Mouse (Mus musculus) kidney, adult 2 months (tissue): ENCODE measurements around the gene Nlrc5. TPM values are rescaled to one million over a fixed set of nuclear protein-coding genes. Genes with fewer than 3 reads are reported as not detected.

Experiments used
- DNase-seq: peaks from one replicate; pipeline ENCODE4 v3.0.0; 2021
- H3K27ac ChIP-seq: fragments of 200-500 bp; 2 replicates; pipeline ENCODE4 v1.5.1; 2012; ENCODE audit warnings: low read depth, low read length, control low read depth, inconsistent platforms; ENCODE audit not compliant: insufficient read depth
- H3K27me3 ChIP-seq: fragments of 200-500 bp; replicated peaks from 2 replicates; pipeline ENCODE4 v1.6.1; 2012; ENCODE audit warnings: mild to moderate bottlenecking, moderate library complexity, low read length, inconsistent platforms; ENCODE audit not compliant: control insufficient read depth, insufficient read depth
- H3K36me3 ChIP-seq: fragments of 200-500 bp; 2 replicates; pipeline ENCODE4 v1.6.1; 2012; ENCODE audit warnings: mild to moderate bottlenecking, moderate library complexity, low read length, inconsistent platforms; ENCODE audit not compliant: control insufficient read depth, insufficient read depth
- H3K4me1 ChIP-seq: fragments of 200-500 bp; 2 replicates; pipeline ENCODE4 v1.6.1; 2011; ENCODE audit warnings: low read length; ENCODE audit not compliant: control insufficient read depth, insufficient read depth
- H3K4me3 ChIP-seq: fragments of 200-500 bp; 2 replicates; pipeline ENCODE4 v1.5.1; 2011; ENCODE audit warnings: mild to moderate bottlenecking, low read depth, low read length, control low read depth; ENCODE audit not compliant: insufficient read depth
- CTCF ChIP-seq: fragments of 200-500 bp; conservative IDR thresholded peaks from 2 replicates; pipeline ENCODE4 v1.5.1; 2011; ENCODE audit warnings: low read depth, mild to moderate bottlenecking, control low read depth, low read length, moderate library complexity, mixed read lengths; ENCODE audit not compliant: insufficient read depth, insufficient read length
- POLR2A ChIP-seq: fragments of 200-500 bp; IDR thresholded peaks from one replicate; pipeline ENCODE4 v1.6.1; 2011; ENCODE audit warnings: low read depth, low read length, control low read depth
- WGBS: fragments of 180-500 bp; shearing (Covaris S2); methylation state at CpG from one replicate; pipeline ENCODE4 v1.1.7; 2018; 5-methylcytosine and 5-hydroxymethylcytosine counted together
- polyA plus RNA-seq: library from polyadenylated mRNA; depleted of rRNA; stranded (reverse); fragments of >200 nt; gene quantifications from 2 replicates; pipeline ENCODE4 v1.2.3, GENCODE M21; 2012

Nlrc5 gene
- polyA plus RNA-seq, 1 experiment = 6.6 TPM

GRCm38 (mm10) chr8:94524554-94524953, 90.4 kb downstream of the Nlrc5 start:
- no peak overlapping the region for H3K4me3 ChIP-seq
- 86% methylated on average over 9 of the region's 9 CpGs for WGBS
- H3K27me3 ChIP-seq = no peaks in the 10 kb centered on the region
- no peak for DNase-seq
- no peaks in the 10 kb centered on the region for H3K36me3 ChIP-seq
- H3K4me1 ChIP-seq = 0 out of 2 replicates have a peak, but pooled peaks cover 3% of the 10 kb centered on the region
- H3K27ac ChIP-seq = no peak overlapping the region
- TF ChIP-seq POLR2A (no peak), CTCF (no peak)

GRCm38 (mm10) chr8:94527178-94527577, 93.0 kb downstream of the Nlrc5 start:
- TF ChIP-seq POLR2A (no peak), CTCF (no peak)
- 84% methylated on average over 7 of the region's 7 CpGs for whole genome bisulfite sequencing
- Histone ChIP-seq H3K4me1 (0 out of 2 replicates have a peak, but pooled peaks cover 3% of the 10 kb centered on the region), H3K27ac (no peak overlapping the region), H3K4me3 (no peak overlapping the region), H3K27me3 (no peaks in the 10 kb centered on the region), H3K36me3 (no peaks in the 10 kb centered on the region)
- DNase-seq = no peak

GRCm38 (mm10) chr8:94528245-94528644, 94.1 kb downstream of the Nlrc5 start:
- H3K27ac ChIP-seq = no peak overlapping the region
- no peaks in the 10 kb centered on the region for H3K27me3 ChIP-seq
- 21% methylated on average over 4 of the region's 4 CpGs for WGBS
- H3K4me3 ChIP-seq = no peak overlapping the region
- peak; percentile 74 for TF ChIP-seq CTCF
- TF ChIP-seq POLR2A = no peak
- peak; percentile 85 for DNase-seq
- H3K4me1 ChIP-seq = 0 out of 2 replicates have a peak, but pooled peaks cover 3% of the 10 kb centered on the region
- H3K36me3 ChIP-seq = no peaks in the 10 kb centered on the region

- H3K27ac ChIP-seq = no peak overlapping the region
- H3K27me3 ChIP-seq = no peaks in the 10 kb centered on the region
- no peaks in the 10 kb centered on the region for H3K36me3 ChIP-seq
- no peak overlapping the region for H3K4me3 ChIP-seq
- 78% methylated on average over 4 of the region's 4 CpGs for WGBS
- TF ChIP-seq CTCF (no peak), POLR2A (no peak)
- H3K4me1 ChIP-seq = 0 out of 2 replicates have a peak, but pooled peaks cover 5% of the 10 kb centered on the region
- DNase-seq = no peak
These were observed 95.7 kb downstream of the Nlrc5 start for GRCm38 (mm10) chr8:94529875-94530274.

GRCm38 (mm10) chr8:94530643-94531042, 96.5 kb downstream of the Nlrc5 start:
- Histone ChIP-seq H3K27ac (no peak overlapping the region), H3K4me1 (peaks cover 5% of the 10 kb centered on the region; the same call in 1 of the 2 replicates), H3K27me3 (no peaks in the 10 kb centered on the region), H3K36me3 (no peaks in the 10 kb centered on the region), H3K4me3 (no peak overlapping the region)
- 82% methylated on average over 4 of the region's 4 CpGs for WGBS
- no peak for DNase-seq
- TF ChIP-seq CTCF (no peak), POLR2A (no peak)

GRCm38 (mm10) chr8:94532000-94532399, 97.8 kb downstream of the Nlrc5 start:
- no peak for DNase-seq

GRCm38 (mm10) chr8:94532525-94532872, 98.3 kb downstream of the Nlrc5 start:
- no peak for DNase-seq
- Histone ChIP-seq H3K4me1 (peaks cover 15% of the 10 kb centered on the region), H3K27me3 (no peaks in the 10 kb centered on the region), H3K4me3 (peak overlapping the region; percentile 73), H3K36me3 (no peaks in the 10 kb centered on the region), H3K27ac (no peak overlapping the region)
- TF ChIP-seq CTCF (no peak), POLR2A (no peak)
- 3% methylated on average over 34 of the region's 34 CpGs for WGBS

More at GRCm38 (mm10) chr8:94532000-94532399, 97.8 kb downstream of the Nlrc5 start:
- no peak for TF ChIP-seq POLR2A
- TF ChIP-seq CTCF = no peak
- H3K4me3 ChIP-seq = no peak overlapping the region
- H3K27ac ChIP-seq = no peak overlapping the region
- H3K27me3 ChIP-seq = no peaks in the 10 kb centered on the region
- no peaks in the 10 kb centered on the region for H3K36me3 ChIP-seq
- 34% methylated on average over 8 of the region's 8 CpGs for WGBS
- H3K4me1 ChIP-seq = peaks cover 15% of the 10 kb centered on the region
